Mouse (Mus musculus) monocyte, adult 5-6 weeks (primary cell): ENCODE data around the gene Arhgap44. TPM values are rescaled to one million over a fixed set of nuclear protein-coding genes. Genes with fewer than 3 reads are reported as not detected.

Experiments
- ATAC-seq: fragments of 153-309, 156-312 bp; replicated peaks from 2 replicates; pipeline ENCODE4 v1.8.0; 2017; ENCODE audit warnings: mild to moderate bottlenecking; ENCODE audit not compliant: low TSS enrichment, insufficient number of reproducible peaks, severe bottlenecking, poor library complexity, low FRiP score
- total RNA-seq: library from RNA; stranded (forward); fragments of 200-1000, 200-491, 200-594 nt; gene quantifications from 3 replicates; pipeline ENCODE4 v1.2.3, GENCODE M21; 2017

The Arhgap44 gene
- total RNA-seq, 1 experiment from 2014 or later = not detected

- ATAC-seq = no peak
Observed at GRCm38 (mm10) chr11:65142838-65143417, 19.8 kb downstream of the Arhgap44 start.

DNA sequence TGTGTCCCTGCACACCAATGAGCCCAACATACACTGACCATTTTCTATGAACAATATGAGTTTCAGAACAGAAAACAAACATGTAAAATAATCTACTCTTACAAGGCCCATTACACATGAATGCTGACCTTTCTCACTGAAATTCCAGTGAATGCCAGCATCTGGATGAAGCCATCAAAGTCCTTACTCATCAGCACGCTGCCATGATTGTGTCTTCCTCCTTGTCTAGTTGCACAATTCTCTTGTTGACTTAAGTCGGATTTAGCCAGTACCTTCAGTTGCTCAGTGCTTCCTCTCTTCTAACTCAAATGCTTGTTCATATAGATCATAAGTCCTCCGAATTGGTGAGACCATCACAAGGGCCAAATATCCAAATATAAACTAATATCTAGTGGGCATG is 23.7 kb downstream of the Arhgap44 start:
- ATAC-seq = no peak

GRCm38 (mm10) chr11:65137145-65137652 is 25.6 kb downstream of the Arhgap44 start:
- no peak for ATAC-seq

DNA sequence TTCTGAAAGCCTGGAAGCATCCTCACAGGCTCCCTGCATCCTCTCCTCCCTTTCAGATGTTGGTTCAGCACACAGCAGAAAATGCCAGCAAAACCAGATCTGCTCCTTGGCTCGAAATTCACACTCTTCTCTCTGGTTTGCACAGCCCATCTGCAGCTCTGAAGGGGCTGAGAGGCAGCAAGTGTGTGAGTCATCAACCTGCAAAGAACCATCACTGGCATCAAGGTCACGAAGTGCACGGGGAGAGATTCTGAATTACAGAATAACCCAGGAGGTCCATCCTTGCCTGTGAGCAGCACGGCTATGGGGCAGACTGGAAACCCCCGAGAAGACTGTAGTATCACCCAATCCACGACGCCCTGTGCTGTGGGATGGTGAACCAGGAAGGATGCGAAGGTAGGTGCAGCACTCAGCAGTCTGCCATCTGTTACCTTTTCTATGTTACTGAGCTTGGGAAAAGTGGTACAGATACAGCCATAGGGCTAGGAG is 27.5 kb downstream of the Arhgap44 start:
- no peak for ATAC-seq

DNA sequence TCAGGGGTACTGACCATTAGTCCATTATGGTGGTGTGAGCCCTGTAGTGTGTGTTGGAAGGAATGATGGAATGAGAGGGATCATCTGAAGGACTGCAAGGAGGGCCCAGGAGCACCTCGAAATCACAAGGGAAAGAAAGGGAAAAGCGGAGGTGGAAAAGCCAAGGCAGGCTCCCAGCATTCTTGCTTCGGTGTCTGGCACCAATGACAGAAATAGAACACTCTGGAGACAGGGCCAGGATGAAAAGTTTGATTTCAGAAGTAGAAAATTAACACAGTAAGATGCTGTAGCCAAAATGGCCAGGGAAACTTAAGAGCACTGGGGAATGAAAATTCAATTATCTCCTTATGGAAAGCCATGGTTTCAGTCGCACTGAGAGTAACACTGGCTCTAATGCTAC is 29.1 kb downstream of the Arhgap44 start:
- ATAC-seq = no peak

- no peak for ATAC-seq
Observed at GRCm38 (mm10) chr11:65129110-65129509, 33.7 kb downstream of the Arhgap44 start.

DNA sequence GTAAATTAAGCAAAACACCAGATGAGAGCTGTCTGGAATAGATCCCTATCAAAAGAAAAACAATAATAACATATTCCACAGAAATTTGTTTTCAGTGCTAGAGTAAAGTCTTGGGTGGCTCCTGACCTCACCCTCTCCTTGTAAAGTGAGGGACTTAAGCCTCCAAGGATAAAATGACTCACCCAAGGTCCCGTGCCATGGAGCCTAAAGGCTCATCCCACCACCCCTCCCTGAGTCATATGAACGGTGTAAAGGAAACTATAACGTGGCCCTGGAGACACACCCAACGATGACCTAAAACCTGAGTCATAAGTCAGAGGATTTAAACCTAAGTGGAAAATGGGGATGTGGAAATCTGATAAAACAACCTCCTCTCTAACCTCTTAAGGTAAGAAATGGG is 34.1 kb downstream of the Arhgap44 start:
- no peak for ATAC-seq

DNA sequence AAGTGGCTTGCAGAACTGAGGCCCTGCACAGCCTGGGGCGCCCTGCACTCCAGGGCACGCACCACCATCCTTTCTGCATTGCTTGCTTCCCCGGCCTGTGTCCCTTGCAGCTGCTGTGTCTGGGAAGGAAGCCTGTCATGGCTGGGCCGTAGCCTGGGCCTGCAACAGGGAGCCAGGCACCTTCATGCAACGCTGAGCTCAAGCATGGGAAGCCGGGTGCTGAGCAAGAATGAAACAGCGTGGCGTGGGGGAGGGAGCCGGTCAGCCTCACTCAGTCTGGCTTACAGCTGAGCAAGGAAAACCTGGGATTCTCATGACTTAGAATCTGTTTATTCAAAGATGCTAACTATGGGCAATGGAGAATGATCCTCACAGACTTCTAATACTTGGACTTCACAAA is 36.2 kb downstream of the Arhgap44 start:
- ATAC-seq = no peak

DNA sequence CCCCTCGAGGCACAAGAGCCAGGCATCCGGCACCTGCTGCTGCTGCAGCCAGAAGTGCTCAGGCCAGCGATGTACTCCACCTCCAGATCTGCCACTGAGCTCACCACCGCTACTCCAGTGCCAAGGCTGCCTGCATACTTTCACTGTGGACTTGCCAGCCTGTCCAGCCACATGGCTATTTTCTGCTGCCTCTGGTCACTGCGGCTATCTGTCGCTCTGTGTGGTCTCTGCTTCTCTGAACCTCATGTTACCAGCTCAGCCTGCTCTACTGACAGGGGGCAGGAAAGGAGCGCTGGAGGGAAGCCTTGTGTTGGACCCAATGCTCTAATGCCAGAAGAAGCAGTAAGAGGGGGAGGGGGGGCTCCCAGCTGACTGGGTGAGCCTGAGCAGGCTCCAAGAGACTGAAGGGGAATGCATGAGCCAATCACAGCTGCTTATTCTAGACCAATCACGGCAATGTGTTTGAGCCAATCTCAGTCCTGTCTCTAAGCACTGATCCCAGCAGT is 37.8 kb downstream of the Arhgap44 start:
- no peak for ATAC-seq

- no peak for ATAC-seq
Observed at GRCm38 (mm10) chr11:65120276-65120675, 42.5 kb downstream of the Arhgap44 start.

DNA sequence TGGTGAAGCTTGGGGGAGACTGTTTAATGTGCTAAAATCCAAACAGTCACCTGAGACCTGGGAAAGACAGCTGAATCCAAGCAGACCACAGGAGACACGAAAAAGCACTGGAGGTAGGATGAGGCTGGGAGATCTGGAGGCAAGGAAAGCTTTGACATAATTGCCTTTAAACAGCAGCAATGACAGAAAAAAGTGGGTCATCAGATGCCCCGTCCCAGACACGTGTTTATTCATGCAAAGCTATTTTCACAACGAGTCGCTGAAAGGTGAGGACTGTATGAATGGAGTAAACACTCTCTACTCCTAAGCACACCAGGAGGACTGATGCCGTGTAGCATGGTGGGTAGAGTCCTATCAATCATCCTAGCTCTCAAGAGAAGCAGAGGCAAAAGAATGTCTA is 47.0 kb downstream of the Arhgap44 start:
- no peak for ATAC-seq

DNA sequence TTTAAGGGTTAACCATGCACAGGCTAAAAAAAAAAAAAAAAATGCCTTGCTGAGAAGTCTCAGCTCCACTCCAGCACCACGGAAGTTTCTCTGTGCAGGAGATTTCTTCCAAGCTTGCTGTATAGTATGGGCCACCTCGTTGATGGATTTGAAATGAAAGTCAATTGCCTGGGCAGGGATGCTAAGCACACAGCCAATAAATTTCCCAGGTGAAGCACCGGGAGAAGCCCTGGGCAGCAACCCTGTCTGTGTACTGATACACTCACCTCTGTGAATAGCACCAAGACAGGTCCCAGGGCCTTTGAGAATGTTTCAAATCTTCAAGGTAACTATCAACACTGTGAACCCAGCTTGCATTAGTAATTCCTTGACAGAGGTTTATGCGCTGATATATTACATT is 50.7 kb downstream of the Arhgap44 start:
- no peak for ATAC-seq

DNA sequence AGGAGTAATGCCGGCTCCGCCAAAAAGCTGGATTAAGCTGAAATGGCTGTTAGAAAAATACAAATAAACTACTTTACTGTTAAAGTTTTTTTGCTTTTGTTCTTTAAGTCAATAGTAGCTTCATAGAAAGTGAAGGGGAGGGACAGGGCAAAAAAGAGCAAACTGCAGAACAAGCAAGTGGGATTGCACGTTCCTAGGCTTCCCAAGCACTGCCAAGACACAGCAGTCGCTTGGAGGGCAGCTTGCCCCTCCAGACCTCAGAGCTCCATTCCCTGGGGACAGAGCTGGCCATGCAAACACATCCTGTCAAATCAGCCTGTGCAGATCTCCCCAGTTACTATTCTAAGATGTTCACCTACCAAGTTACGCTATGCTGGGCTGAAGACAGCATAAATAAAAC is 51.1 kb downstream of the Arhgap44 start:
- ATAC-seq = no peak

GRCm38 (mm10) chr11:65110058-65110457 is 52.7 kb downstream of the Arhgap44 start:
- no peak for ATAC-seq

DNA sequence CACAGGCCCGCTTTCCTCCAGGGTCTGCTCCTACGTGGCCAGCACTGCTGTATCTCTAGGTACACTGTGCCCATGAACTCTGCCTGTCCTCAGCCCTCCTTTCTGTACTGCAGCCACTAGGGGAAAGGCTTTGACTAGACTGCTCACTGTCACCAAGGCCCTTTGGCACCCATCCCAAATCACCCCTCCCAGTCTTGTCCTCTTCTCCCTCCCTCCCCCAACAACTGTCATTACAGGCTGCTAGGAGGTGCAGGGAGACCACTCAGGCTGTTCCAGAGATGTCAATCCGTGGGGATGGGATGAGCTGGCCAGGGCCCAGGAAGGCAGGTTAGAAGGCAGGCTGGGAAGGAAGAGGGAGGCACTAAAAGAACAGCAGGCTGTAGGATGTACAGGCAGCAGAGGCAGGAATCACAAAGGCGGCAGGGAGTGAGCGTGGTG is 55.0 kb downstream of the Arhgap44 start:
- ATAC-seq = no peak

DNA sequence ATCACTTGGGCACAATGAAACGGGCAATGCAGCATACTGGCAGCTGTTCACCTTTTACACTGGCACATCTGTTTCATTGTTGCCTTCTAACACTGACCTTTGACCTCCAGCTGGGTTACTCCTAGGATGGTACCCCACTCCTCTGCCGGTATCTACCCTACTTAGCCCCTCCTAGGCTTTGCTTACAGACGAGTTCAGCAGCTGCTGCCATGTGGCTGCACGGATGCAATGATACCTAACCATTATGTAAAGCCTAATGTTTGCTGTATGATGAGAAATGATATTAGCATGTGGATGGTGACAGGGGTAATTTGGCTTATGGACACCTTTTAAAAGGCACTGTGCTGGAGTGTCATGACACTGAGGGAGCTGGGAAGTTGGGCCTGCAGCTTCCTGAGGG is 55.6 kb downstream of the Arhgap44 start:
- no peak for ATAC-seq

DNA sequence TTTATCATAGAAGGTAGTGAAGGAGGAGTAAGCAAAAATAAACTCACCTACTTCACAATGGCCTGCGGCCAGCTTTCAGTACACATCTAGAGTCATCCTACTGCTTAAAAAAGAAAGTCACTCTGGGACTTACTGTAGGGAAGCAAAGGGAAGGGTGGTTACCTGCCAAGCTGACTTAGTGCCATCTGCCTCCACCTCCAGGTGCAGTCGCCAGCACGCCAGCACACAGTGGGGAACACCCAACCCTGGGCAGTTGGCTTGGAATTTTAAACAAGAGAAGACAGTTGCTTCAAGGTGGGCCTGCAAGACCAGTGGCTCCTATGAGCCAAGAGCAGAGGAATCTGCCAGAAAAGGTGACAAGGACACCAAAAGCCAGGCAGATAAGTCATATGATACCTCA is 58.7 kb downstream of the Arhgap44 start:
- no peak for ATAC-seq

DNA sequence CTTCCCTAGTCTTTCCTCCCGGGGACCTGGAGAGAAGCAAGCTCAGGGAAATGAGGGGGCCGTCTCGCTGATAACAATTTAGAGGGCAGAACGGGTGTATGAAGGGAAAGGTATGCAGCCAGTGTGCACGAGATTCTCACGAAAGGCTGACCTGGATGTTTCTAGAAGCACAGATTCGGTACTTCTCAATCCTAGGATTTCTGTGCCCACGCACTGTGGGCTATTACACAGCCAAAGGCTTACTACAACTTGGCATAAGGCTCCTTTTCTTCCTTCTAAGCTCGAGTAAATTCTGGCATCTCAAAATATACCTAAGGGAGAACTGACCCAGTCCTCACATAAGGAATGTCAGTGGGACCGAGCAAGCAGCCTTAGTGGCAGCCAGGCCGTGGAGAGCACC is 61.6 kb downstream of the Arhgap44 start:
- ATAC-seq = no peak

DNA sequence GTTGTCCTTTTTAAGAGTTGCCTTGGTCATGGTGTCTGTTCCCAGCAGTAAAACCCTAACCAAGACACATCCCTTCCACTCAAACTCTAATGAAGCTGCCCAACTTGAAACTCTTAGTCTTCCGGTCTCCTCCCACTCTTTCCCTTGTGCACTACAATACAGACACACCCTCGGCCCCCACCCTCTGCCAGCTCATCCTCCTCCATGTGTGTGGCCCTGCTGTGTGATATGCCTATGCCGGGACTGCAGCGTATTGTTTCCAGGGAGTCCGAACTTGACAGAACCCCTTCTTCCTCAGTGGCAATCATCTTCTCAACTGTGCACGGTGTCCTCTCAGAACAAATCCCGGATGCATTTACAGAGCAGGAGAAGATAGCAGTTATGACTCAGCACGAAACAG is 62.7 kb downstream of the Arhgap44 start:
- no peak for ATAC-seq

- ATAC-seq = no peak
Observed at GRCm38 (mm10) chr11:65097526-65098070, 65.2 kb downstream of the Arhgap44 start.
